Mouse (Mus musculus) layer of hippocampus, adult 2 months (tissue): ENCODE results near the gene Stx18. TPM values are rescaled to one million over a fixed set of nuclear protein-coding genes. Genes with fewer than 3 reads are reported as not detected.

Experiments used
- DNase-seq, 2 experiments: peaks; one replicate each; pipeline ENCODE4 v3.0.0; 2022; ENCODE audit warnings: low spot score in 2 of 2
- H3K27ac ChIP-seq: fragments of 200-600 bp; 2 replicates; pipeline ENCODE4 v1.8.1; 2022
- H3K4me3 ChIP-seq: fragments of 200-600 bp; 2 replicates; pipeline ENCODE4 v1.8.1; 2022; ENCODE audit warnings: mild to moderate bottlenecking
- CTCF ChIP-seq: fragments of 200-600 bp; conservative IDR thresholded peaks from 2 replicates; pipeline ENCODE4 v1.8.1; 2022; ENCODE audit warnings: antibody characterized with exemption, mild to moderate bottlenecking, moderate library complexity
- long read RNA-seq, 2 experiments: library from polyadenylated mRNA; stranded (forward); transcript quantifications; one replicate each; pipeline ENCODE4 v2.0.0; 2021; ENCODE audit warnings: borderline mapping rate in 2 of 2
- total RNA-seq, 2 experiments: library from RNA; stranded (reverse); gene quantifications; 2 replicates each; pipeline ENCODE4 v1.2.3; 2021

Stx18 gene
- total RNA-seq, result 10 to 100 TPM; 35.8 to 36.1 TPM
- long read RNA-seq, experiment 1, transcript Stx18-203 (11 exons, 3,002 nt), result major isoform, 11 of 19 reads
- long read RNA-seq, experiment 1, partial matches to known transcripts, result 1 of 19 reads
- long read RNA-seq, experiment 1, other reads (novel, unspliced or antisense), result 3 of 19 reads
- long read RNA-seq, experiment 2, transcript Stx18-207 (10 exons, 900 nt), result minor isoform, 12 of 39 reads
- long read RNA-seq, experiment 2, transcript Stx18-203 (11 exons, 3,002 nt), result major isoform, 20 of 39 reads
- long read RNA-seq, experiment 2, partial matches to known transcripts, result 0 of 39 reads
- long read RNA-seq, experiment 2, other reads (novel, unspliced or antisense), result 3 of 39 reads

DNA sequence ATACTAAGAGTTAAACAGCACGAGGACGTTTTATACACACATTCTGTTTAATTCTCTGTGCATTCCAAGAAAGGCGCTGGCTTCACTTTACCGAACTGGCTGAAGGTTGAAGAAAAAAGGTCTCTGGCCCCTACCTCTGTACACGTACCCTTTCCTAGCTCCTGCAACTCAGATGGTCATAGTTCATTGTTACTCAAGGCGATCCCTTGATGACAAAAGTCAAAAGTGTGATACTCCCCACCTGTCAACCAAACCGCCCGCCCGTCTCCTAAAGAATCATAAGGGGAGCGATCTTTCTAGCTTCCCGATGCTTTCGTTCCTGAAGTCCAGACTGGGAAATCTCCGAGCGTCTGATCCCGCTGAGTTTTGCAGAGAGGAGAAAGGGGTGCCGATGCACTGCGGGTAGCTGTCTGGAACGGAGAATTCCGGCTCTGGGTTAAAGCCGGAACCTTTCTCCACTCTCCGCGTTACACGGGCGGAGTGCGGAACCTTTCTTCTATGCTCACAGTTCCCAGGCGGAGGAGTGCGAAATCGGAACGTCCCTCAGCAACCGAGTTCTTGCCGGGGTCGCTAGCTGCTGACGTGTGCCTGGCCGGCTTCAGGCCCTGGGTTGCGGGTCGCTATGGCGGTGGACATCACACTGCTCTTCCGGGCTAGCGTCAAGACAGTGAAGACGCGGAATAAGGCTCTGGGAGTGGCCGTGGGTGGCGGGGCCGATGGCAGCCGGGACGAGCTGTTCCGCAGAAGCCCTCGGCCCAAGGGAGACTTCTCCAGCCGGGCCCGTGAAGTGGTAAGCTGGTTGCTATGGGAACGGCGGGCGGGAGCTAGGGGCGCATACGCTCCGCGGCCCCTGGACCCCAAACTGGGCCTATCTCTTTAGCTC lies at the start of gene Stx18:
TSS of gene Stx18 (plus strand) at position 33 of the 883 bp plus-strand sequence.
- Histone ChIP-seq H3K27ac (peak within 1 kb of the TSS; percentile 90), H3K4me3 (peak within 1 kb of the TSS; percentile 79)
- no peak; the same call in 1 of the 2 replicates for TF ChIP-seq CTCF
- DNase-seq, result peak; percentile 88 to 90

GRCm38 (mm10) chr5:37992346-37992745 lies 46.2 kb upstream of the Stx18 start:
- no peak for DNase-seq
- H3K4me3 ChIP-seq, result no peak overlapping the region
- TF ChIP-seq CTCF, result no peak
- no peak overlapping the region for H3K27ac ChIP-seq

DNA sequence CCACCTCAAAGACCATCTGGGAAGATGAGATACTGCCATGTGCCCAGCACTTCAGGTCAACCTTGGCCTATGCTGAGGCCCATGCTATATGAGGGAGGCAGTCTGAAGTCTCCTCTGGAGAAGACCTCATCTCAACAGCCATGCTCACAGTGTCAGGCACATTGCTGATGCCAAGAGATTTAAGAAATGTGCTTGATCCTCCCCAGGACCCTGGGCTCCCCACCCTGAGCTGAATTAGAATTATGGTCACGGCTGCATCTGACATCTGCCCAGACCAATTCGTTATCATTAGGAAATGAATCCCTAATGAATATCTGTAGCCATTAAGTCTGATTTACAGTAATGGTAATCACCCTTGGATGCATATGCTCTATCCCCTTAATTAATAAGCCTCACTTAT lies 39.7 kb upstream of the Stx18 start:
- no peak for DNase-seq
- H3K27ac ChIP-seq, result no peak overlapping the region
- H3K4me3 ChIP-seq, result no peak overlapping the region
- no peak for TF ChIP-seq CTCF

- Histone ChIP-seq H3K4me3 (no peak overlapping the region), H3K27ac (no peak overlapping the region)
- DNase-seq, result no peak
- no peak for TF ChIP-seq CTCF
Measured at GRCm38 (mm10) chr5:38002573-38002972, 36.0 kb upstream of the Stx18 start.

- Histone ChIP-seq H3K27ac (no peak overlapping the region), H3K4me3 (no peak overlapping the region)
- no peak for TF ChIP-seq CTCF
- no peak for DNase-seq
Measured at GRCm38 (mm10) chr5:38004746-38005145, 33.8 kb upstream of the Stx18 start.

- TF ChIP-seq CTCF, result no peak
- no peak overlapping the region for H3K4me3 ChIP-seq
- H3K27ac ChIP-seq, result no peak overlapping the region
- DNase-seq, result no peak
Measured at GRCm38 (mm10) chr5:38006415-38007347, 31.9 kb upstream of the Stx18 start.

DNA sequence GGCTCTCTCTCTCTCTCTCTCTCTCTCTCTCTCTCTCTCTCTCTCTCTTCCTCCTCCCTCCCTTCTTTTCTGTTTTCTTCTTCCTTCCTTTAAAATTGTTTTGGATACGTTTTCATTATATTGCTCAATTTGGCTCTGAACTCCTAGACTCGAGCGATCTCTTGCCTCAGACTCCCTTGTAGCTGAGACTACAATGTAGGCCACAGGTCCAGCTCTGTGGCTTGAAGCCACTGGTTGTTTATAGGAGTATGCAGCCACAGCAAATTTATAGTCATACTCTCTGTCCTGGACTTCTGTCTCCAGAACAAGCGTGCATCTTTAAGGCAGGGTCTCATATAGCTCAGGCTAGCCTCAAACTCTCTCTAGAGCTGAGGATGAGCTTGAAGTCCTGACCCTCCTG lies 29.5 kb upstream of the Stx18 start:
- no peak for DNase-seq
- H3K27ac ChIP-seq, result no peak overlapping the region
- no peak overlapping the region for H3K4me3 ChIP-seq
- TF ChIP-seq CTCF, result no peak

DNA sequence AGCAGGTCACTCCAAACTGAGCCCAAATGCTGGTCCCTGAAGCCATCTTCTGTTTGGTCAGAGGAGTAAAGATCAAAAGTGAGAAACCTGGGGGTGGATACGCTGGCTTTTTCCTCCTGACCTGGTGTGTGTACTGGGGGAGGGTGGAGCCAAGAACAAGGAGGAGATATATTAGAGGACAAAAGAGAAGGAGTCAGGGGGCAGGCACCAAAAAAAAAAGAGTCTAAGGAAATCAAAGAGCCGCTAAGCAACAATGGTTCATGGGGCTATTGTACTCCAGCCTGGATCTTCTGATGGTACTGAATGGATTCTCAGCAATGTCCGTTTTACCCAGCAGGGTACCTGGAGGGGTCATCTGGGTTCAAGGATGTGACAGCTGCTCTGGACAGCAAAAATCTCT lies 23.6 kb upstream of the Stx18 start:
- DNase-seq, result no peak
- no peak overlapping the region for H3K27ac ChIP-seq
- no peak overlapping the region for H3K4me3 ChIP-seq
- no peak for TF ChIP-seq CTCF

- no peak overlapping the region for H3K4me3 ChIP-seq
- no peak for TF ChIP-seq CTCF
- H3K27ac ChIP-seq, result no peak overlapping the region
- DNase-seq, result no peak
Measured at GRCm38 (mm10) chr5:38016945-38017344, 21.6 kb upstream of the Stx18 start.

GRCm38 (mm10) chr5:38027656-38028055 lies 10.9 kb upstream of the Stx18 start:
- Histone ChIP-seq H3K27ac (no peak overlapping the region), H3K4me3 (no peak overlapping the region)
- no peak for TF ChIP-seq CTCF
- no peak for DNase-seq

GRCm38 (mm10) chr5:38038274-38038673 lies 268 bp upstream of the Stx18 start:
- peak overlapping the region; percentile 79 for H3K4me3 ChIP-seq
- TF ChIP-seq CTCF, result no peak
- peak overlapping the region; percentile 90 for H3K27ac ChIP-seq
- no peak for DNase-seq

- no peak for DNase-seq
- Histone ChIP-seq H3K27ac (peak overlapping the region; percentile 90), H3K4me3 (peak overlapping the region; percentile 79)
- TF ChIP-seq CTCF, result no peak
Measured at GRCm38 (mm10) chr5:38039796-38040195, 1.3 kb downstream of the Stx18 start.
